Mouse (Mus musculus) brain, embryonic 14.5 days (tissue): ENCODE measurements around the gene Tbc1d14. TPM values are rescaled to one million over a fixed set of nuclear protein-coding genes. Genes with fewer than 3 reads are reported as not detected.

Experiments
- DNase-seq: peaks from one replicate; pipeline ENCODE4 v3.0.0-alpha.2; 2011; ENCODE audit warnings: low read depth
- CTCF ChIP-seq: fragments of 200-500 bp; IDR thresholded peaks from 2 replicates; pipeline ENCODE4 v1.5.1; 2012; ENCODE audit warnings: inconsistent platforms, mild to moderate bottlenecking, moderate library complexity, borderline replicate concordance; ENCODE audit not compliant: insufficient read depth, insufficient read length; ENCODE audit errors: extremely low read depth
- POLR2A ChIP-seq: fragments of 200-500 bp; IDR thresholded peaks from 2 replicates; pipeline ENCODE4 v1.6.1; 2012; ENCODE audit warnings: mild to moderate bottlenecking, inconsistent platforms, borderline replicate concordance; ENCODE audit not compliant: poor library complexity, insufficient read depth, insufficient read length, severe bottlenecking; ENCODE audit errors: extremely low read depth
- polyA plus RNA-seq: library from polyadenylated mRNA; depleted of rRNA; stranded (reverse); fragments of >200 nt; gene quantifications from 2 replicates; pipeline ENCODE4 v1.2.3, GENCODE M21; 2012

Gene Tbc1d14
- polyA plus RNA-seq, 1 experiment: 90.2 TPM

DNA sequence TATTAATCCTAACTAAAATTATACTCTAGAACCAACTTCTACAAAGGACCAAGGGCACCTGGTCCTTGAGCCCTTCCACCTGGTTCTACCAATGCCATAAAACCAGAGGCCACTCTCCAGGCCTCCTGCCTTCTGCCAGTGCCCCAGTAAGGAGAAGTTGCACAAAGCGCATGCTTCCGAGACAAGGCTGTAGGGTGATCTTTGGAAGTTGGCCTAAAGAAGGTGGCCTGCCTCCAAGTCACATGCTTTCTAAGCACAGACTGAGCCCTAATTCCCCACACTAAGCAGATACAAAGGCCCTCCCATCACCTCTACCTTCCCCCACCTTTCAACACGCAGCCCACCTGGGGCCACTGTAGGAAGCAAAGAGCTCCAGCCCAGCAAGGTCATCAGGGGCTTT lies 17.8 kb downstream of the Tbc1d14 start:
- DNase-seq: no peak
- TF ChIP-seq POLR2A: no peak
- TF ChIP-seq CTCF: no peak

DNA sequence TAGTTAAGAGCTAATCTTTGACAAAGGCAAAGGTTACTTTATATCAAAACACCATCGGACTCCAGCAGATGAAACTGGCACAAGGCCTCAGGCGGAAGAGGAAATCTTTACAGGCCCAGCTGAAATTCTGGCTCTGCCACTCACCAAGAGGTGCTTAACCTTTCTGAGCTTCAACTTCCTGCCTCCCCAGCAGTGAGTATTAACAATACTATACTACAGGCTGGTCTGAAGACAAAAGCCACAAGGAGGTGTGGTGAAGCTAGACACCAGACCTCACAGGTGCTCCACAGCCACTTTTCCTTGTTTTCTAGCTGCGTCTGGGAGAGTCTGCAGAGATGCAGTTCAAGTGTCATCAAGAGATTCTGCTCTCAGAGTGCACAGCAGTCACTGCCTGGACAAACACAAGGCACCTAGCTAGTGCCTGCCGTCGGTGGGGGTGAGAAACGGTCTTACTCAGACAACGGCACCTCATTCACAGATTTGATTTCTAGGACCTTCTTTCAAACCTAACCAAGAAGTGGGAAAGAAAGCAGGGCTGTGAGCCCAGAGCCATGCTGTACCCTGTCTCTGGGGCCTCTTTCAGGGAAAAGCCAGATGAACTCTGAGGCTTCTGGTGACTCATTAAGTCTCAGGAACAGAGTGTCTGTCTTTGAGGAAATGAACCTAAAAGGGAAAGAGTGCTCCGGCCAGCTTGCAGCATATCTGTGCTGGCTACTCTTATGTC lies 18.8 kb downstream of the Tbc1d14 start:
- TF ChIP-seq CTCF: no peak
- TF ChIP-seq POLR2A: no peak

DNA sequence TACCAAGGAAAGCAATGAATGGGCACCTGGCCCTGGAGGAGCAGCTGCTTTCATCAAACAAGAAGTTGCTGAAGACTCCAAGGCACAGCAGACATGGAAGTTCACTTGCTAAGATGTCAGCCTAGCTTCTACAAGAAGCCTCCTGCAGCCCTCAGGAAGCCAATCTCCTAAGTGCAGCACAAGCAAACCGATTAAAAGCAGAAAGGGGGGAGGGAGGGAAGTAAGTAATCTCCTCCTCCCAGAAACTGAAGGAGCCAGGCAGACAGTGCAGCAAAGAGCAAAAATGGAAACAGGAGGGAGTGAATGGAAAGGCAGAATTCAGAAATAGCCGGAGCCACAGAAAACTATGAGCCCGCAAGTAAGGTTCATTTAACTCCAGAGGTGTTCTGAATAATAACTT lies 19.7 kb downstream of the Tbc1d14 start:
- no peak for DNase-seq
- no peak for TF ChIP-seq CTCF
- no peak for TF ChIP-seq POLR2A

More for the DNA sequence above, 18.8 kb downstream of the Tbc1d14 start:
- no peak for DNase-seq

DNA sequence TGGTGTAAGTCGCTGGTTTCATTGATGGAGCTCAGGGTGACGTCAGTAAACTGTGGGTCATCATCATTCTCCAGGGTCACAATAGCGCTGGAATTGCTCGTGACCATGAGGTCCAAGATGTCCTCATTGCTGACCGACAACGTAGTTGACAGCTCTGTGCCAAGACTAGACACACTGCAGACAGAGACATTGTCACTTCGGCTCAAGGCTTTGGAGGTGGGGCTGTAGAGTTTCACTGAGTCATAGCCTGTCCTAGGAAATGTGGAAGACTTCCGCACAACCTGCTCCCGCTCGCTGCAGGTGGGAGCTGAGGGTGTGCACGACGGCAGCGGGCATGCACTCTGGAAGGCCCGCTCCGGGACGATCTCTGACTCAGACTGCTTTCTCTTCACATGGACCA lies 21.7 kb downstream of the Tbc1d14 start:
- no peak for DNase-seq

DNA sequence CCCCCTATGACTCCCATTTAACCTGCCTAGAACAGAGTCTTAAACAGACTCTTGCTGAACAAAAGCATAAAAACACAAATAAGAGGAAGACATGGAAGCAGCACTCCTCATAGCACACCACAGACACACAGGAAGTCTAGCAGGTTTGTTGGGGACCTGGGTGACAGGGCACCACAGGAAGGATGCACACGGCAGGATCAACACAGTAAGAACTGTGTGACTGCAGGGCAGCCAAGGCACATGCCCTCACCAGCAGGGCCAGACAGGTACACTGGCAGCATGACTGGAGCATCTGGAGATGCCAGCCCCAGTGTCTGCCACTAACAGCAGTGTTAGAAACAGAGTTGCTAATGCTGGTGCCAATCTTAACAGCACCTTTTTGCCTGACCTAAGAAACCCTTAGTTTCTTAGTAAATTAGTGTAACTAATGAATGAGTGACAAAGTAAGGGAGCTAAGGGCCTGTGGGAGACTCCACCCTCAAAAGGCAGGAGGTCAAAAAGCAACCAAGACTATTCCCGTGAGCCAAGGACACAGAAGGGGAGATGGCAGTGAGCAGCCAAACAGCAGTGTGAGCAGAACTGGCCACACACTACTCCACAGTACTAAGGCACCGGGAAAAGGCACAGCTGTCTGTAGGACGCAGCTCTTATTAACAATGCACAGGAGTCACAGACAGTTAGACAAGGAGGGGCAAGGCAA lies 22.4 kb downstream of the Tbc1d14 start:
- DNase-seq: no peak
- TF ChIP-seq POLR2A (no peak), CTCF (no peak)

More for the DNA sequence above, 21.7 kb downstream of the Tbc1d14 start:
- TF ChIP-seq CTCF (no peak), POLR2A (no peak)

DNA sequence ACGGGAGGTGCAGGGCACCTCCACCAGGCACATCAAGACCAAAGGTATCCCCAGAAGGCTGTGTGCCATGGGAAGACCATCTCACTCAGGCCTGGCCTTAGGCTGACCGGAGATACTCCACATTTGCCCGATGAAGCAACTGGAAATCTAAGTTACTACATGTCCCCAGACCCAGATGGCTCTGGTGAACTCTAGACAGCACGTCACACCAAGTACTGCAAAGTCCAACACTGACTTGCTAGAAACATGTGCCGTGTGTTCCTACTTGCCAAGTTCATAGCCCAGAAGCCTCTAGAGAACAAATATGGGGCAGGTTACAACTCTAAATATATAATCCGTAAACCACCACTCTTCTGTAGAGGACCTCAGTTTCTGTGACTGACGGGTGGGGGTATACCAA lies 23.0 kb downstream of the Tbc1d14 start:
- no peak for DNase-seq
- no peak for TF ChIP-seq POLR2A
- no peak for TF ChIP-seq CTCF

DNA sequence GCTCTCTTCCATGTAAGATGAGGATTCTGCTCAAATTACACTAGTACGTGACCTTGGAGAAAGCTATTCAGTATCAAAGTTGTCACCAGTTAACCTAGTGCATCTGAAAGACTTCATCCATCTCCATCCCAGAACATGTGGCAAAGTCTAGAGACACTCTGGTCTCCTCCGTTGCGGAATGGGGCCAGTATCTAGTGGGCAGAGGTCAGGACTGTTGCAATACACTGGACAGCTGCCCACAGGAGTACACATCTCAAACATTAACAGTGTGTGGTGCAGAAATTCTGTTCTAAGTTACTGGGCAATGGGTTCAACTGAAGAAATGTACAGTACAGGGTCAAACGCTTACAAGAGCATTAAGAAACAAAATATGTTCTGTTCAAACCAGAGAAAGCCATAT lies 25.0 kb downstream of the Tbc1d14 start:
- no peak for TF ChIP-seq POLR2A
- TF ChIP-seq CTCF: no peak
- no peak for DNase-seq

DNA sequence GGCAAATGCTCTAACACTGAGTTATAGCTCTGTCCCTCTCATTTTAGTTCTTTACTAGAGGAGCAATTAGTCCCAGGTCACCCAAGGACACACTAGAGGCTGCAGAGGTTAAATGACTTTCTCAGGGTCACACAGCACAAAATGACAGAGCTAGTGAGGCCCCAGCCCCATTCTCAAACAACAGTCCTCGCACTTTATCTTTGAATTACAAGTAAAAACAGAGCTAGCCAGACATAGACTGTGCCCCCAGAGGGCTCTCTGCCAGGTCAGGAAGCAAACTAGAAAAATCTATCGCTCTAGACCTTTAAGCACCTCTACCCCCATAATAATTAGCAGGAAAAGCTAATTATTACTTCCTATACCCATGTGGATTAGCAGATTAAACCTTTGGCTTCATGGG lies 25.4 kb downstream of the Tbc1d14 start:
- TF ChIP-seq POLR2A (no peak), CTCF (no peak)
- no peak for DNase-seq

DNA sequence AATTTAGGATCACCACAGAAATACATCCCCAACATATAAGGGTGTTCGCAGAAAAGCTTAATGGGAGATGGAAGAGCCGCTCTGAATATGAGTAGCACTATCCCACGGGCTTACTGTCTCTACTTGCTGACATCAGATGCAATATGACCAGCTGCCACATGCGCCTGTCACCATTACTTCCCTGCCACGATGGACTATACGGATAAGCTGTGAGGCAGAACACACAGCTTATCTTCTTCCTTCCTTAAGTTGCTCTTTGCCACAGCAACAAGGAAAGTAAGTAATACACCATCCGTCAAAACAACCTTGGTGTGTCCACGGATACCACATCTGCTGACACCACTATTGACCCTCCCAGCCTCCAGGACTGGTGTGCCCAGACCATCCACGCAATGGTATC lies 28.5 kb downstream of the Tbc1d14 start:
- no peak for DNase-seq
- TF ChIP-seq CTCF (no peak), POLR2A (no peak)

DNA sequence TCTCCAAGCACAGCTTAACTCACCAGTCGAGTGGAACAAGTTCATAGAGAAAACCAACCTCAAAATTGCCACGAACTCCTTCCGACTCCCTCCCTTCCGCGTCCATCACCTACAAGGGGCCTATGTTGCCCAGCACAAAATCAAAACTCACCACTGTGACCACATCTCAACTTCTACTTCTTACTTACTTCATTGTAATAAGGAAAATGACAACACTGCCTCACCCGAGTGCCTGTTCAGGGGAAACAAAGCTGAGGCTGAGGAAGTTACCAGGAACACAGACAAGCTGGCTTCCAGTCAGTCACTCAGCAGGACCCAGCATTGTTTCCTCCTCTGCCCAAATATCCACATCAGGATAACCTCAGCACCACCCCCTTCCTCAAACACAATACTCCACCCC lies 29.3 kb downstream of the Tbc1d14 start:
- TF ChIP-seq CTCF: no peak
- no peak for TF ChIP-seq POLR2A
- no peak for DNase-seq

DNA sequence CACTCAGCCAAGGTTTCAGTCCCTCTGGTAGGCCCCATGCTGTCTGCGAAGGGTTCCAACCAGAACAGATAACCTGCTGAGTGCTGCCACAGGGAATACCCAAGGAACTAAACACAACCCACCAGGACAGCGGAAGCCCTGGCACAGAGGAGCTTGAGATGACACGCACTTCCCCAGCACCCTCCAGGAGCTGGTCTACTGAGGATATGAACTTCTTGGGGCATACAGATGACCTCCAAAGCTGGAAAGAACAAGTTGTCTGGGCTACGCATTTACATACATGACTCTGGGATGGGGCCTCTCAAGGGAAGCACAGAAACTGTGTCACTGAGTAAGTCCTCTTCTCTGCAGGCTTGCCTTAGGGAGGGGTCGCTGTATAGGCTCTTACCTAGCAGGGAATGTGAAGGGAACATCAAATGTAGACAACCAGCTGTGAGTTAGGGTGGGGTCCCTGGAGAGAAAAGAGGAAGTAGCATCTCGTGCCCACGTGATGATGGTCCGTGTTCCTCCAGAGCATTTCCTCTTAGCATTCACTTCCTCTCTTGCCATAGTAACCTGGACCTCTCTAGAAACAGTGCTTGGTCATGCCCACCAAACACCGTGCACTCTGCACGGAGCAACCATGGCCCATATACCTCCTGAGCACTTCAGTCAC lies 30.2 kb downstream of the Tbc1d14 start:
- TF ChIP-seq CTCF: no peak
- TF ChIP-seq POLR2A: no peak
- no peak for DNase-seq
